Mouse (Mus musculus) brain, adult 2 months (tissue): ENCODE measurements around the gene Actr2.
"Not testable (repeated sequence)": the region's sequence is repeated elsewhere in the genome, so short reads cannot be mapped to it uniquely, and the experiment has no call there.

ENCODE experiments used
- DNase-seq: peaks from one replicate; pipeline ENCODE4 v3.0.0; 2011; ENCODE audit warnings: low read depth, low spot score

Actr2 gene

DNA sequence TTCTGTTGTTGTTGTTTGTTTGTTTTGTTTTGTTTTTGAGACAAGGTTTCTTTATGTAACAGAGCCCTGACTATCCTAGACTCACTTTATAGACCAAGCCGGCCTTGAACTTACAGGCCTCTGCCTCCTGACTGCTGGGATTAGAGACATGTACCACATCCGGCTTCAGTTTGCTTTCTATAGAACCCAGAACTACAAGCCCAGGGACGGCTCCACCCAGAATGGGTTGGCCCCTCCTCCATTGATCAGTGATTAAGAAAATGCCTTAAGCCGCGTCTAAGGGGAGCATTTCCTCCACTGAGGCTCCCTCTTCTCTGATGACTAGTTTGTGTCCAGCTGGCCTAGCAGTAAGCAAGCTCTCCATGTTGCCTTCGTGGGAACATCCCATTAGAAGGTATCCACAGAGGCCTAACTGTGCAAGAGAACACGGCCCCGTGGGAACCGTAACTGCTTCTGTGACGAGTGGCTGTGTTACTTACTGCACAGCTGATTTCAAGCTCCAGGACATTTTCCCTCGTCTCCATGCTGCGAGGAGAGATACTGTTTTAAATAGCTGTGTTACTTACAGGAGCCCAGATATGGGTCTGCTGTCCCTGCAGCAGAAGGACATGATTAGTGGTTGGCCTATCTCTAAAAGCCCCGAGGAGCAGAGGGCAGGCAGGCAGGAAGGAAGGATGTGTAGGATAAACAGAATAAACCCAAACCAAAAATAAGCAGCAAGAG is 59.7 kb downstream of the Actr2 start:
- DNase-seq, result no peak

DNA sequence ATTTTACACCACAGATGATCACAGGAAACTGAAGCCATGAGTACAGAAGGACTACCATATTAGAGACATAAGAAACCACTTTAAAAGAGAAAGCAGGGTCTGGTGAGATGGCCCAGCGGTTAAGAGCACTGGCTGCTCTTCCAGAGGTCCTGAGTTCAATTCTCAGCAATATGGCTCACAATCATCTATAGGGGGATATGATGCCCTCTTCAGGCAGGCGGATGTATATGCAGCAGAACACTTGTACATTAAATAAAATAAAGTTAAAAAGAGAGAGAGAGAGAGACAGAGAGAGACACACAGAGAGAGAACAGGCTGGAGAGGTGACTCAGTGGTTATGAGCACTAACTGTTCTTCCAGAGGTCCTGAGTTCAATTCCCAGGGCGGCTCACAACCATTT is 67.1 kb downstream of the Actr2 start:
- no peak for DNase-seq

DNA sequence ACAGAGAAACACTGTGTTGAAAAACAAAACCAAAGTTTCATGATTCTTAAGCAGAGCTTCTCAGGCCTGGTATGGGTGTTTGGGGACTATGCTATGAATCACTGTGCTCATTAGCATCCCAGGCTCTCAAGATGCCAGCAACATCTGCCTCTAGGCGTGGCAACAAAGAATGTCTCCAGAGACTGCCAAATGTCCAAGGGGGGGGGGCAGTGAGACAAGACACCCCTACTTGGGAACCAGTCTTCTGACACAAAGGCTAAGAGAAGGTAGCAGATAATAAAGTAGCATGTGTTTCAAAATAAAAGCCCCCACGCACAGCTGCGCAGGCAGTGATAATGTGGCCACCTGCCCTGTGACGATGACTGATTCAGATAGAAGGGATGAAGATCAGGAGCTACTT is 69.5 kb downstream of the Actr2 start:
- peak; percentile 88 for DNase-seq

GRCm38 (mm10) chr11:20042106-20042505 is 70.6 kb downstream of the Actr2 start:
- peak; percentile 85 for DNase-seq

- DNase-seq, result no peak
Observed at GRCm38 (mm10) chr11:20041164-20041920, 71.4 kb downstream of the Actr2 start.

DNA sequence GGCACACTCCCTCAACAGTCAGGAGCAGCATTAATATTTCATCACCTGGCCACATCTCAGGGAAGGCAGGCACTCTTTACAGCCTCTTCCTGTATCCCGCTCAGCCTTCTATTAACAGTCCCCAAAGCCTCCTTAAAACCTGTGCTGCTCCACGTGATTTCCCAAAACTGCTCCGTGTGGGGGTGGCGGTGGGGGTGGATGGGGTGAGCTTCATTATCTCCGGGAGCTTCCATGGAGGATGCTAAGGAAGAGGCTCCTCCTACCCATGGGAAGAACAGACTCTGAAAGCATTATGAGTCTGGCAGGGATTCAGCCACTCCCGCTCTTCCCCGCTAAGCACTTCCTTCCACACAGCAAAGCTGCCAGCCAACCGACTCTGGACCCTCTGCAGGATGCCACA is 74.0 kb downstream of the Actr2 start:
- DNase-seq, result peak; percentile 95

GRCm38 (mm10) chr11:20037739-20038138 is 75.0 kb downstream of the Actr2 start:
- no peak for DNase-seq

- peak; percentile 70 for DNase-seq
Observed at GRCm38 (mm10) chr11:20035972-20036371, 76.7 kb downstream of the Actr2 start.

GRCm38 (mm10) chr11:20035343-20035928 is 77.3 kb downstream of the Actr2 start:
- peak; percentile 95 for DNase-seq

- DNase-seq, result peak; percentile 63
Observed at GRCm38 (mm10) chr11:20034337-20034947, 78.3 kb downstream of the Actr2 start.

GRCm38 (mm10) chr11:20033541-20034160 is 79.1 kb downstream of the Actr2 start:
- DNase-seq, result peak; percentile 66

DNA sequence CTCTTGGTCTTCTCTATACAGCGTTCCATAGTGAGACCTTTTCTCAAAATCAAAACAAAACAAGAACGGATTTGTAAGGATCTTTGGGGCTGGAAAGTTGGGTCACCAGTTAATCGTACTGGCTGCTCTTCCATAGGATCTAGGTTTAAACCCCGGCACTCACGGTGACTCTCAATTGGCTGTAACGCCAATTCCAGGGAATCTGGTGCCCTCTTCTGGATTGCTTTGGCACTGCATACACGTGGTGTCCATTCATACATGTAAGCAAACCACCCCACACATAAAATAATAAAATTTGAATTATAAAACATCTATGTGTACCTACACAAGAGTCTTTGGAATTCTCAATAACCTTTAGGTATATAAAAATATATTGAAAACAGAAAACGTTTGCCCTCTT is 81.2 kb downstream of the Actr2 start:
- peak; percentile 58 for DNase-seq

- DNase-seq, result not testable (repeated sequence)
Observed at GRCm38 (mm10) chr11:20030973-20031372, 81.7 kb downstream of the Actr2 start.

DNA sequence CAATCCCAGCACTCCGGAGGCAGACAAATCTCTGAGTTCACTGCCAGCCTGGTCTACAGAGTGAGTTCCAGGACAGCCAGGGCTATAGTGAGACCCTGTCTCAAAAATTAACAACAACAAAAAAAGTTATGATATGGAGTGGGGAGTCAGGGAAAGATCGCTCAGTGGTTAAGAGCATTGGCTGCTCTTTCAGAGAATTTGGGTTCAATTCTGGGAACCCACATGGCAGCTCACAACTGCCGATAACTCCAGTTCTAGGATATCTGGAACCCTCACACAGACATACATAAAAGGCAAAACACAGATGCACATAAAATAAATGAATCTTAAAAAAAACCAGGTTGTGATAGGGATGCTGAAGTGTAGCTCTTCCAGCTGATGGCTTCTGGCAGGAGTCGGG is 83.7 kb downstream of the Actr2 start:
- DNase-seq, result no peak

- no peak for DNase-seq
Observed at GRCm38 (mm10) chr11:20028396-20028795, 84.3 kb downstream of the Actr2 start.

DNA sequence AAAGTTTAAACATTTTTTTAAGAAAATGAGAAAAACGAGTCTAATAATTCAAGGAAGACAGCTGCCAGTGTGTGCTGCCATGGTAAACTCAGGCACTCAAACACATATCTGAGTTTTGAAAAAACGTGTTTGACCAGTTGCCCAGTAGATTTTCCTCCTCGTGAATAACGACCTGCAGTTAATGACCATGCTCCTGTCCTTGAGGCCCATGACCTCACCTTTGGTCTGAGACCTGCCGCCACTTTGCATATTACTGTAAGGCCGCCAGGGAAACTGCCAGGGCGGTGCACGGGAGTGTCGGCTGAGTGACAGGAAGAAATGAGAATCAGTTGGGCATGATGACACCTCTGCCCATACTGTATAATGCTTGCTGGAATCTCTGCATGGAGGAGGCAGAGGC is 85.0 kb downstream of the Actr2 start:
- DNase-seq, result no peak

- DNase-seq, result peak; percentile 33
Observed at GRCm38 (mm10) chr11:20025899-20026298, 86.8 kb downstream of the Actr2 start.

DNA sequence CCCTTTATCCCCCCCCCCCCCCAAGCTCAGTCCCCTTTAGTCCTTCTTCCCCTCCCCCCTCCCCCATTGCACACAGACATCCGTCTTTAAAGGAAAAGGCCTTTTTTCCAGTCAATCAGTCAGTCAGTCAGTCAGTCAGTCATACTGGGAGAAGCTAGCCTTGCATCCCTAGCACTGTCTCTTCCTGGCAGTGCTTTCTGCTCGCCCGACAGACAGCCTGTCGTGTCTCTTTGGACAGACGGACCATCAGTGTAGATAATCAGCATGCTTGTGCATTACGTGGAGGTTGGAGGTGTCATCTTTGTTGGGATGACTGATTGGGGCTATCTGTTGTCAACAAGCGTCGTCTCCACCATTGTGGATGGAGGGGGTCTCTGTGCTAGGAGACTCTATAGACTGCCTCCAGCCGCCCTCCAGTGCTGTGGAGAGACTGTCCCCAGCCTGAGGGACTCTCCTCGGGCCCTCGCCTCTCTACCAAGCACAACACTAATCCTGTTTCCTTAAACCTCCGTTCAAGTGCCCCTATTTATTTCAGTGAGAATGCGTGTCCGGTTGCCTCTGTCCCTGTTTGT is 89.7 kb downstream of the Actr2 start:
- no peak for DNase-seq

DNA sequence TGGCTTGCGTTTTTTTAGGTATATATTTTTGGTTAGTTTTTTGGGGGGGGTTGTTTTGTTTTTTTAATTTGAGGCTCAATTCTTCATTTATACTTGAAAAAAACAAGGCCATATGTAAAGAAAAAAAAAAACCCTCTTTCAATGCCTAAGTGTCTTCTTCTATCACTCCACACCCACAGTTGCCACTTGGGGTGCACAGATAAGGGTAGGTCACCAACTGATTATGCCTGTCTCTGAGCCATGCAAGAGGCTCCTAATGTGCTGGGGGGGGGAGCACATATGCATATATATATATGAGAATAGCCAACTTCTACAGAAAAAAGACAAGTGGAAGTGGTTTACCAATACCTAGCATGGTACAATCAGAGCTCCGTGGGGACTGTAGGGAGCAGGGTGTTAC is 90.3 kb downstream of the Actr2 start:
- DNase-seq, result no peak

- DNase-seq, result no peak
Observed at GRCm38 (mm10) chr11:20020720-20021119, 92.0 kb downstream of the Actr2 start.

GRCm38 (mm10) chr11:20018905-20019304 is 93.8 kb downstream of the Actr2 start:
- DNase-seq, result no peak
